Mouse (Mus musculus) retina, postnatal 7 days (tissue): ENCODE results near the gene Pde6h.

Experiments
- DNase-seq: peaks from one replicate; pipeline ENCODE4 v3.0.0-alpha.2; 2012; ENCODE audit warnings: low read depth, low spot score

Gene Pde6h

DNA sequence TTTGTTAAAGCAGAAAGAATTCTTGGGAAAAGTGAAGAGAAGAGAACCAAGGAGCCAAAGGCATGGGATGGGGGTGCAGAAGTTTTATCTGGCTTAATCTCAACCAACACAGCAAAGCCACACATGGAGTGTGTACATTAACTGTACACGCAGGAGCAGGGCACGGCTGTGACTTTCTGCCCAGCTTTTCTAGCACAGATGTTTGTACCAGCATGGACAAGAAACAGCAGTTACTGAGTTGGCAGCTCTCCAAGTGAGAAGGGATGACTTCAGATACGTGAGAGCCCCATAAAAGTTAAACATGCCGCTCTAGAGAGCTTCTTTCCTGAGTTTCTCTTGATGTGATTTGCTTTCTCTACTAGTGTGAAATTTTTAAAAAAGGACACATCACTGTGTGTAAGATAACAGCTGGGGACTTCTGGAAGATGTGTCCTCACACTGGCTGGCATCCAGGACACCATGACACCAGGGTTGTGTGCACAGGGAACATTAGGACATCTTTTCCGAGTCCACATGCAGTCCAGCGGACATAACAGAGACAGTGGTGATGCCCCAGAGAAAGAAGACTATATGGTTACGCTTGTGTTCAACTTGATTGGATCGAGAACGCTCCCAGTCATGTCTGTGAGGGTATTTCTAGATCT lies 13.3 kb upstream of the Pde6h start:
- no peak for DNase-seq

DNA sequence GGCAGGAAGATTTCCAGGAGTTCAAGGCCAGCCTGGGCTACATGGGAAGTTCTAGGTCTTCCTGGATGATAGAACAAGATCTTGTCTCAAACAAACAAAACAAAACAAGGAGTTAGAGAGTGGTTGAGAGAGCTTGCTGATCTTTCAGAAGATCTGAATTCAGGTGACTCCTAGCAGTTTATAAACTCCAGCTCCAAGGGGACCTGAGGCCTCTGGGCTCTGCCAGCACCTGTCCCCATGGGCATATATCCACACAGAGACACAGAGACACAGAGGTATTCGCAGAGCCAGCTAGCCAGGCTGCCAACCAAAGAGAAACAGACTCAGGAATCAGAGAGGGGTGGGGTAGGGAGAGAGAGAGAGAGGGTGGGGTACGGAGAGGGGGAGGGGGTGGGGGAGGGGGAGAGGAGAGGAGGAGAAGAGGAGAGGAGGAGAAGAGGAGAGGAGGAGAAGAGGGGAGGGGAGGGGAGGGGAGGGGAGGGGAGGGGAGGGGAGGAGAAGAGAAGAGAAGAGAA lies 10.8 kb upstream of the Pde6h start:
- DNase-seq = no peak

DNA sequence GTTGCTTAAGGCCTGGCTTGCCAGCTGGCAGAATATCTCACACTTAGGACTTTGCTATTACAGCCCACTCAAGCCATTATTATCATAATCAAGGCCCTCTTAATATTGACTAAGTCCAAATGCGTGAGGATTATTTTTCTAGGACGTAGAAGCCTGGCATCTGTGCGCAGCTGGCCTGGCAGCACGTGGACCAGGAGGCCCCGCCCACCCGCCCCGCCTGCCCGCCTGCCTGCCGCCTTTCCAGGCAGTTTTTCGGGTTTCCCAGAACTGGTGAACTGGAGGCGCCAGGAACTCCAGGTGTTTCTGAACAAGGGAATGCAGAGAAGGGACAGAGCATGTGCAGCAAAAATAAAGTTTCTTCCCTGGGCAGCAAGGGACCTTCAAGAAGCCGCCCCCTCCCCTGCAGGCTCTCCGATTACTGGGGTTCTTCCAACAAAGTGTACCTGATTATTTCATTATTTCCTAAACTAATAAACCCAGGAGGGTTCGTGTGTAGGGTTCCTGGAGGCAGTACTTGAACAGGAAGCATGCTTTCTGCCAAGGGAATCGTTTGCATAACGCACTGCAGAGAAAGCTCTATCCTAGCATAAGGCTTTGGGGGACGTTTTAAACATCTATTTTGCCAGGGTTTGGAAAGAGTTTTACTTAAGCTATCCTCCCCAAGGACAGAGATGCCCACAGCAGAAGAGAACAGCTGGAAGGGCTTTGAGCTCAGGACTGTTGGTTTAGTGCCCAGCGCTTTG lies 10.1 kb upstream of the Pde6h start:
- DNase-seq = peak; percentile 35

DNA sequence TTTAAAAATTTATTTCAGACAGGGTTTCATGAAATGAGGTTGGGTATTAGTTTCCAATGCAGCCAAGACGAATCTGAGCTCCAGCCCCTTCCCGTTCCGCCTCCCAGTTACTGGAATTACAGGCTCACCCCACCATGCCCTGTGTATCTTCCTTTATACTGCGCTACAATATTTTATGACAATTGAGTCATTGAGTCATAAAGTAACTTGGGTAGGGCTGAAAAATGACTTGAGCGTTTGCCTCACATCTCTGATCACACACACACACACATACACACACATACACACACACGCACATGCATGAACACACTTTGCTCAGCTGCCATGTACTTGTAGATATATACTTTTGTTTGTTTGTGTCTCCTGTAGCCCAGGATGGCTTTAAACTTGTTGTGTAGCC lies 9.4 kb upstream of the Pde6h start:
- no peak for DNase-seq

DNA sequence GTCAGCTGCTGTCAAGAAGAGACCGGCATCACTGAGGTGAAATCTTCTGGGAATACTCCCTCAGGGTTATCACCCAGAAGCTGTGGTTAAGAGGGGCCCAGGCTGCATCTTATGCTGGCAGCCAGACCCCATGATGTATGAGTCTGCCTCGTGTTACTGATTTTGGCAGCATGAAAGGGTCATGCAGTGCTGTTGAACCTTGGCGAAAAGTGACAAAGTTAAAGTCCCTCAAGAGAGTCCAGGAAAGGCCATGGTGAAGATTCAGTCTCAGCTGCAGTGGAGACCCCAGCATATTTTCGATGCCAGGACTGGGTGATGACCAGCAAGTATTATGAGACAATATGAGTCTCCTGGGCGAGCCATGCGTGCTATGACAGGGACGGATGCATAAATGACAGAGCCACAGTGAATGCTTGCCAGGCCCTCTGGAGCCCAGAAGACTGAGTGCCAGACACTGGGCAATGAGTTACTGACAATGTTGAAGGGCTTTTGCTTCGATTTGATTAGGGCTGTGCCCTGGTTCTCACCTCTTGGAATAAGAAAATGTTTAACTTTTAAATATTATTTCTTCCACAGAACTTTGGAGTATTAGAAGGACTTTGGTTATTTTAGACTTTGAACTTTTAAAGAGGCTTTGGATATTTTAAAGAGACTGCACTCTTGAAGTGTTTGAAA lies 7.8 kb upstream of the Pde6h start:
- no peak for DNase-seq

DNA sequence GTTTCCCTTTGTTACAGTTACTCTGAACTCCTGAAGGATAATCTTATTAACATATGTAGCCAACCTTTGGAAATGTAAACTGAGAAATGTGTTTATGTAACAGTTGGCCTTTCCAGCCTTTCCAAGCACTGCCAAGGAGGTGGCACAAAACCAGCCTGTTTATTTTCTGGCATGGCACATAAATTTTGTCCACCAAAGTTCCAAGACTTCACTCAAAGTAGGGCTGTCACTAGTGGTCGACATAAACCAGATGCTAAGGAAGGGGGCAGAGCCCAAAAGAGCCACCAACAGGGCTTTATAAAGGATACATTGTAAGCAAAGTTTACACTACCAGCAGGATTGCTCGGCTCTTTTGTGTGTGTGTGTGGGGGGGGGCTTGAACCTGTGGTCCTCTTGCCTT lies 5.7 kb upstream of the Pde6h start:
- no peak for DNase-seq

DNA sequence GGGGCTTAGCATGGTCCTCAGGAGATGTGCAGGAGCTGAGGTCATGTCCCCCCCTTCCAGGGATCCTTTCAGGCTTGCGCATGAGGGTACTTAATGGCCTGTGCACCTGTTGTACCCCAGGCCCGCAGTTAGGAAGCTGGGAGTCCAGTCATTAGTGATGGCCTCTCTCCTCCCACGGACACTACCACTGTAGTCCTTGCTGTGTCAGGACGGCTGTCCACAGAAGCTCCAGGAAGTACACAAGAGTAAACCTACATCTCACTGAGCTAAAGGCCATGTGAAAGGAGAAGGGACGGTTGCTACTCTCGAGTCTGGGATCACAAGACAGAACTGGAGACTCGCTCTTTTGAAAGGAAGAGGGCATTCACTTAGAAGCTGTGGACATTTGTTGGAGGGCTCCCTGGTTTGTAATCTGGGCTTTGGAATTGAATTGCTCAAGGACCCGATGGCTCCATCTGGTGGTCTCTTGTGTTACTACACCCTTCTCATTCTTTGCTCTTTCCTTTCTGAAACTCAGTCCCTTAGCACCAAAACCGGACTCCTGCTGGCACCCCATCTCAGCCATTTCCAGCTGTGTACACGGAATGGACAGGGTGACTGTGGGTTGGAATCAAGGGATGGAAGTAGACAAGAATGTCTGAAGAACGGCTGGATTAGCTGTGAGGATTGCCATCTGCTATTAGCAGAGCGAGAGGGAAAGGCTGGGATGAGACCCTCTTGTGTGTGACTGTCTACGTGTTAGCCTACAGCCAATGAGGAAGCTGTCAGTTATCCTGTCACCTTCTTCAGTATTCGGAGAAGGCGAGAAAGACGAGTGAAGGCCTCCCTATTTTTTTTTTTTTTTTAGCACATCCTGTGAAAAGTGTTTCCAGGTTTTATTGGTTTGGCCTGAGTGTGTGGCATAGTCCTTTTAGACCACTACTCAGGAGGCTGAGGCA lies 3.0 kb upstream of the Pde6h start:
- peak; percentile 49 for DNase-seq

DNA sequence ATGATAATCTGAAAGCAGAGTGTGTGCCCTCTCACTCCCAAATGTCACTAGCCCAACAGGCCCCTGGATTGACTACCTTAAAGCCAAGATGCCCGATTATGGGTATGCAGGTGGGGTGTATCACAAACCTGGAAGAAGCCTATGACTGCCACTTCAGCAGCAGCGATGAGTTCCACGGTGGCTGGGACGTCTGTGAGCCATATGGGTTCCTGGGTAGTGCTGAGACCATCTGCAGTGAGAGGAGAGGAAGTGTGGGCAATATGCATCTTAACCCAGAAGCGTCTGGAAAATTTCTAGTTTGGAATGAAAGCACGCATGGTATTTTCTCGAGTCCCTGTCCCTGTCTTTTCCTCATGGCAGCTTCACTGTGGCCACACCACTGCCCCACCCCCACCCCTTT lies 2.0 kb upstream of the Pde6h start:
- DNase-seq = no peak

DNA sequence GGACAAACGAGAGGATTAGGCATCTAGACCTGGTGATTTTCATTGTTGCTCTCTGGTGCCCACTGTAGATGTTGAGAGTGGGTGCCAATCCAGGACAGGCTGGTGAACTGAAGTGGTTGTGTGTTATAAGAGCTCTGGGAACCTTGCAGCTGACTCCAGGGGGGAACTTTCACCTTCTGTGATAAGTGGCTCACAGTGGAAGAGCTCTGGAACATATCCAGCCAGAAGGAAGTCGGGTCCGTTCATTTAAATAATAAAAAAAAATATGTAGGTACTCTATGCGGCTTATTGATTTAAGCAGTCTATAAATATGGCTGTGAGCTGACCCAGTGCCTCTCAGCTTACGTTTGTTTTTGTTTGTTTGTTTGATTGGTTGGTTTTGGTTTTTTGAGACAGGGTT lies 1.6 kb upstream of the Pde6h start, which contains the start of gene Erp27:
Erp27 (minus strand) TSS at position 101 of the 400 bp plus-strand sequence.
- no peak for DNase-seq

DNA sequence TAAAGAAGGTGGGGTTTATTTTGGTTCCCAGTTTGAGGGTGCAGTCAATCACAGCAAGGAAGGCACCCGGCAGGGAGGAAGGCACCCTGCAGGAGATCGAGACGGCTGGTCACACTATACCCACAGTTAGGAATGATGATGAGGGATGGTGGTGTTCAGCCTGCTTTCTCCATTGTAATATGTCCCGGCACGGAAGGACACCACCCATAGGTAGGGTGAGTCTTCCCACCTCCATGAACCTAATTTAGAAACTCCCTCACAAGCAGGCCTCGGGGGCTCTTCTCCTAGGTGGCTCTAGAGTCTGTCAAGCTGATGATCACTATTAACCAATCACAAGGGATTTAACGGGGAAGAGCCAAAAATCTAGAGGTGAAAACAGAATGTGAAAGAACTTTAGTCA lies 761 bp upstream of the Pde6h start:
- DNase-seq = no peak

DNA sequence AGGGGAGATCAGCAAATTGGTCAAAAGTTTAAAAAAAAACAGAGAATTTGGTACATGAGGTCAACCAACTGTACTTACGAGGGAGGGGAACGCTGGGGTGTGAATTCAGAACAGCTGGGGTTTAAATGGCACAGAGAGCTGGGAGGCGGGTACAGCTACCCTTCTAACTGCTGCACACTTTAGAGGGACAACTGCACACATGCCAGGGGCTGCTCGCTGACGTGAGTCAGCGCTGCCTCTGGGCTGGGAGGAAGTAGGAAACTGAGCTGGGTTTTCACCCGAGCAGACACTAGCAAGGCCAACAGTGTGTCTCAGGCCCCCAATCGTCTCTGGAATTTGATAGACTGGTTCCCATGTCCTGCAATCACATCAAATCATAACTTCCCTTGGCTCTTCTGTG lies 1.4 kb downstream of the Pde6h start:
- DNase-seq = no peak

DNA sequence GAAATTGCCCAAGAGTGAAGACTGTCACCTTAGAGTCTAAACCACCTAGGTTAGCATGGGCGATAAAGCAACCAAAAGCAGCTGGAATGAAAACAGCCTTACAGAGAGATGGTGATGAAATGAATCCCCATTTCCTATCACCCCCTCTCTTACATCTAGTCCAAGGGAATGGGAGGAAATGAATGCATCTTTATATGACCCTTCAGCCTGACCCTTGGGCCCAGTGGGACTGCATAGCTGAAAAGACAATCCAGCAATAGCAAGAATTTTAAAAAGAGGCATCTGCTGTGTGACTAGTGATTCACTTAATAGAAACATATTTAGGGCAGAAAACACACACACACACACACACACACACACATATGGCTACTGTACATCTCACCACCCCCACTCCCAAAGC lies 4.0 kb downstream of the Pde6h start:
- DNase-seq = no peak

DNA sequence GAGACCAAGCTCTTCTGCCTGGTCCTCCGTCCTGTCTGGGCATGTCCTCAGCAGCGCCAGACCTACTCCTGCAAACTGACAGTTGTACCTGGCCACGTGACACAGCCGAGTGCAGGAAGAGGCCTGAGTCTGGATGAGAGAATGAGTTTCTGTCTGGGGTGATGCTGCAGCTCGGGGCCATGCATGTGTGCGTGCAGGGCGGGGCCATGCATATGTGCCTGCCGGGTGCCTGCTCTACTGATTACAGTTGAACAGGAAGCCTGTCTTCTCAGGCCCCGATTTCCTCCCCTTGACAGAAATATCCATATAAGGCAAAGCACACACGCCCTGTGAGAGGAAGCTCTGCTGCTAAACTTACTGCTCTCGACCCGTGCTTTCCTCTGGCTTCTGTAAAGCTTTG lies 7.0 kb downstream of the Pde6h start:
- DNase-seq = no peak

DNA sequence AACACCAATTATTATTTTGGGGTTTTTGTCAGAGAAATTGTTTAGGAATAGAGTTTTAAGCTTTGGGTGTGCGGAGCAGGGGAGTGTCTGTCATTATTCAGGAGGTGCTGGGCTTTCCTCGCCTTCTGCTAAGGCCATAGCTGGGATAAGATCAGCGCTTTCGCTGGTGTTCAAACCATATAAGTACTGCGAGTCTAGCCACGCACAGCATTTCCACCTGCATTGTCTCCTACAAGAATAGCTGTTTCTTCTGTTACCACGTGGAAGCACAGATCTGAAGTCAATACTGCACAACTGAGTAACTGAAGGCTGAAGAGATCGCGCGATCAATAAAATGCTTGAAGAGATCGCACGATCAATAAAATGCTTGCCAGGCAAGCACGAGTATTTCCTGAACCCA lies 7.6 kb downstream of the Pde6h start:
- no peak for DNase-seq

DNA sequence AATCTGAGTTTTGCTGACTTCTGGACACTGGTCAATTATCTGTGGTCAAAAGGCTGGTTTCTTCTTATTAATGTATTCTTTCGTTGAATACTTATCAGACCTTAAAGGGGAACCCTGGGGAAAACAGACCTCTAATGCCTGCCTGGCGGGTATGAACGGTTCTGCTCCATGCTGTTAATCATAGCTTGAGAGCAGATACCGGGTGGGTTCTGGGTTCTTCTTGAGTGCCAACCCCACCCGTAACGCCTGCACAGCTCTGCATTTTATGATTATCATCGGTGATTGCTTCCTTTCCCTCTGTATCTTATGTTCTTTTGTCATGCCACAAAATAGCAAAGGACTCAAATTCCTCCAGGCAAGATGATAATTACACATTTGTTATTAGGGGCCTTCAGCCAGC lies 10.4 kb downstream of the Pde6h start:
- no peak for DNase-seq

DNA sequence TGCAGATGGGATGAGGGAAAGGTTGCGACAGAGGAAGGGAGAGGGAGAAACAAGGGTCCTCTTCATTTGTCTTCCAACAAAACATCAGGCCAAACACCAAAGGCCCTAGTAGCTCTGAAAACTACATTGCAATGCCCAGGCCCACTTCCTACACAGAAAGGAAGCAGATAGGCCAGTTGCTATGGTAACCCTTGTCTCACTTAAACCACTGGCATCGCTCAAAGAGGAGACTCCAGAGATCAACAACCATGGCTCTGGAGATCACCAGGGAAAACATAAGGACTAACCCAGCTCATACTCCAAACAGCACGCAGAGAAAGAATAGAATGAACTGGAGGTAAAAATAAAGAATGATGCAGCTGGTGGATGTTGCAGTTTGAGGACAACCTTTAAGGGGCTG lies 11.6 kb downstream of the Pde6h start:
- no peak for DNase-seq

DNA sequence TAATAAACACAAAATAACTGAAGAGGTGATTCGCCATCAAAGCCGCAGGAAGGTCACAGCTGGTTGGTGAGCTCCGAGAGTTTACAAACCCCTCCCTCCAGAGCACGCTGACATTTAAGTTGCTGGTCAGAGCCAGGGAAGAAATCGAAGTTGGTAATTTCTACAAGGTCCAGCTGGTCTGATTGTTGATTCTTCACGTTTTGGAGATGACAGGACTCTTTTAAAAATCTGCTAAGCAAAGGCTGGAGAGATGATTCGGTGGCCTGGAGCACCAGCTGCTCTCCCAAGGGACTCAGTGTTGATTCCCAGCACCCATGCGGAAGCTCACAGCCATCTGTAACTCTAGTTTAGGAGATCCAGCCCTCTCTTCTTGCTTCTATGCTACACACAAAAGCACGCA lies 12.7 kb downstream of the Pde6h start:
- DNase-seq = no peak

DNA sequence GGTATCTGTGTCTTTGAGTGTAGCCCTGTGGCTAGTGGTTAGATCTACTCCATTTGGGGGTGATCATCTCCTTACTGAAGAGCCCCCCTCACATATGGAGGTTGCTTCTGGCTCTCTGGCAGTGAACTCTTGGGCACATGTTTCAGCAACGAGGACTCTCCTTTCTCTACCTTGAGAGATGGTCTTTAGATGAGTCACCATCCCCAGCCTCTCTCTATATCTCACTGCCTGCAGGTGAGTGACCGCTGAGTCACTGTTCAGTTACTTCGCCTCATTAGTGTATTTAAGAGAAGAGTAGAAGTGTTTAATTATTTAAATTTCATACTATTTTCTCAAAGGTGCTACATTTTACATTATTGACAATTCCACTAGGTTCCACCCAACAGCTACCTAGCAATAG lies 13.5 kb downstream of the Pde6h start:
- DNase-seq = no peak

DNA sequence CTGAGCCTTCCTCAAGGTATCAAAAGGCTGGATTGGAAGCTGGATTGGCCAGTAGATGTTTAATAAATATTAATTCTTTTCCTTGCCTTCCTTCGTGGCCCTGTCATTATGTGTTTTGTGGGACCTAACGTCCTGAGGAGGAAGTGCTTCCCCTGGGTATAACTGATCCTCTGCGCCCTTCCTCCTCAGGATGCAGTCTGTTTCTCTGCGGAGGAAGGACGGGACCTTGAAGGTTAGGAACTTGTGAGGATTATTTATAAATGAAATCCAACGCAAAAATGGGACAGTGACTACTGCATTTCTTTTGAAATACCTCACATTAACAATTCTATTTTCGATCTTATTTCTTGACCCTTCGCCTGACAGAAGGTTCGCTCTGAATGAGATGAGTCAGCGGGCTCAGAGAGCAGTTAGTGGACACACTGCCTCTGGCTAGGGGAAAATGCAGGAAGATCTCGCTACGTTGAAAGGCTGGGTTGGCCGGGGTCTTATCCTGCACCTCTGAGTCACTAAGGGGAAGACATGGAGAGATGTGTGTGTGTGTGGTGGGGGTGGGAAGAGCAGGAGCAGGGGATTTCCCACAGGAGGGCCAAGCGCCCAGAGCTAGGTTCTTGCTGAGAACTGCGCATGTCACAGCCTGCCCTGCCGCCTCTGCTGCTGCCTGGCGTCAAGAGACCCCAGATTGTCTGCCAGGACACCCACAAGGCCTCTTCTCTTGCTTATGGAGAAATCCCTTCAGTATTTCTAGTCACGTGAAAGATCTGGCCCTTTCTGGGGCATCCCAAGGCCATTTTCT lies 14.9 kb downstream of the Pde6h start:
- no peak for DNase-seq

DNA sequence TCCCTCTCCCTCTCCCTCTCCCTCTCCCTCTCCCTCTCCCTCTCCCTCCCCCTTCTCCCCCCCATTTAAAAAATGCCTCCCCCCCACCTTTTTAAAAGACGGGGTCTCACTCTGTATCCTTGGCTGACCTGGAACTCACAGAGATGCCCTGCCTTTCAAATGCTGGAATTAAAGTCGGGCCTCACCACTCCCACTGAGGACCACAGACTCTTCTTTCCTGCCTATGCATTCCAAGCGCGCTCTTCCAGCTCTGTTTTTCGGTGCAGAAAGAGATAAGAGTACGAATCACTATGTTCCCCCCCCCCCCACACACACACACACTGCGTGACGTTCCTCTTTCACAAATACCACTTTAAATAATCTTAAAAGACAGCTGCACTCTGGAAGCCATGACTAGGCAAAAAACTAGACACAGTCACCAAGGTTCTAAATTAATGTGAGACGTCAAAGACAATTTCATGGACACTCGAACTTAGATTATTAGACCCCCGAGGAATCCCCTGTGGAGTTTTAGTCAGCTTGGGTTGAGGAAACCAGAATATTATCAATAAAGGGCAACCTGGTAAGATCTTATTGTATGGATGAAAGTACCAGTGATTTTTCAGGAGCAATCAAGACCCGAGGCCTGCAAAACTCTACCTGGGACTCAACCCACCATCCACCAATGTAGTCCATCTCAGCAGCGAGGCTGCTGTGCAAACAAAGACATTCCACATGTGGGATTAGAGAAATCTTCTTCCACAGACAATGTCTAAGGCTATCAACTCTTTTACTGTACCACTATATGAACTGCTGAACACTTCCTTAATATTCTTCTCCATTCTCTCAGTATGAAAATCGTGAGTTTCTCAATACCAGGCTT lies 15.9 kb downstream of the Pde6h start:
- no peak for DNase-seq
